Mouse (Mus musculus): ENCODE results near the gene Hdac9. TPM values are rescaled to one million over a fixed set of nuclear protein-coding genes. Genes with fewer than 3 reads are reported as not detected.

The Hdac9 gene
- total and polyA plus RNA-seq, 3 experiments: 0.55 to 1.4 TPM; not detected in 1

GRCm38 (mm10) chr12:34612511-34612910 lies 304.4 kb downstream of the Hdac9 start:
- ATAC-seq (ENCODE audit: extremely low read depth, insufficient number of reproducible peaks, low FRiP score, poor library complexity, severe bottlenecking): no peak
- no peak for DNase-seq (ENCODE audit: low spot score)
- Histone ChIP-seq H3K4me1 (ENCODE audit: insufficient read depth, low read depth, low read length) (no peaks in the 10 kb centered on the region), H3K9me3 (replicated peaks) (peaks cover 12% of the 10 kb centered on the region), H3K27me3 (ENCODE audit: insufficient read depth, low read length) (no peaks in the 10 kb centered on the region), H3K4me3 (ENCODE audit: low read depth, low read length) (no peak overlapping the region), H3K36me3 (replicated peaks) (no peaks in the 10 kb centered on the region)
- TF ChIP-seq GATA1 (IDR thresholded peaks at IDR 0.05; ENCODE audit: borderline replicate concordance, low read length): no peak
- TF ChIP-seq TAL1 (conservative IDR thresholded peaks at IDR 0.05; ENCODE audit: low read depth, low read length): no peak
- TF ChIP-seq CTCF (IDR thresholded peaks at IDR 0.05; ENCODE audit: low read depth, low read length): no peak
- no peak for TF ChIP-seq GATA2 (IDR thresholded peaks at IDR 0.05; ENCODE audit: borderline replicate concordance, low read depth, low read length)
- no peak for TF ChIP-seq POLR2AphosphoS5 (IDR thresholded peaks at IDR 0.05; ENCODE audit: insufficient replicate concordance, low read depth, low read length)

- no peaks in the 10 kb centered on the region for H3K4me1 ChIP-seq (ENCODE audit: insufficient read depth, low read depth, low read length)
- TF ChIP-seq POLR2AphosphoS5 (IDR thresholded peaks at IDR 0.05; ENCODE audit: insufficient replicate concordance, low read depth, low read length) (no peak), TAL1 (conservative IDR thresholded peaks at IDR 0.05; ENCODE audit: low read depth, low read length) (no peak), CTCF (IDR thresholded peaks at IDR 0.05; ENCODE audit: low read depth, low read length) (no peak), GATA1 (IDR thresholded peaks at IDR 0.05; ENCODE audit: borderline replicate concordance, low read length) (no peak), GATA2 (IDR thresholded peaks at IDR 0.05; ENCODE audit: borderline replicate concordance, low read depth, low read length) (no peak)
- ATAC-seq (ENCODE audit: extremely low read depth, insufficient number of reproducible peaks, low FRiP score, poor library complexity, severe bottlenecking) (no peak), DNase-seq (ENCODE audit: low spot score) (no peak)
- no peak overlapping the region for H3K4me3 ChIP-seq (ENCODE audit: low read depth, low read length)
- peaks cover 5% of the 10 kb centered on the region for H3K9me3 ChIP-seq (replicated peaks)
- H3K36me3 ChIP-seq (replicated peaks): no peaks in the 10 kb centered on the region
- H3K27me3 ChIP-seq (ENCODE audit: insufficient read depth, low read length): no peaks in the 10 kb centered on the region
Measured at GRCm38 (mm10) chr12:34604521-34604920, 312.4 kb downstream of the Hdac9 start.

- DNase-seq (ENCODE audit: low spot score) (no peak), ATAC-seq (ENCODE audit: extremely low read depth, insufficient number of reproducible peaks, low FRiP score, poor library complexity, severe bottlenecking) (no peak)
- no peak overlapping the region for H3K4me3 ChIP-seq (ENCODE audit: low read depth, low read length)
- no peaks in the 10 kb centered on the region for H3K27me3 ChIP-seq (ENCODE audit: insufficient read depth, low read length)
- no peaks in the 10 kb centered on the region for H3K4me1 ChIP-seq (ENCODE audit: insufficient read depth, low read depth, low read length)
- no peaks in the 10 kb centered on the region for H3K36me3 ChIP-seq (replicated peaks)
- peaks cover 2% of the 10 kb centered on the region; the same call in 1 of the 2 replicates for H3K9me3 ChIP-seq (replicated peaks)
- TF ChIP-seq POLR2AphosphoS5 (IDR thresholded peaks at IDR 0.05; ENCODE audit: insufficient replicate concordance, low read depth, low read length) (no peak), TAL1 (conservative IDR thresholded peaks at IDR 0.05; ENCODE audit: low read depth, low read length) (no peak), GATA2 (IDR thresholded peaks at IDR 0.05; ENCODE audit: borderline replicate concordance, low read depth, low read length) (no peak), CTCF (IDR thresholded peaks at IDR 0.05; ENCODE audit: low read depth, low read length) (no peak), GATA1 (IDR thresholded peaks at IDR 0.05; ENCODE audit: borderline replicate concordance, low read length) (no peak)
Measured at GRCm38 (mm10) chr12:34594167-34594793, 322.6 kb downstream of the Hdac9 start.

- ATAC-seq (ENCODE audit: extremely low read depth, insufficient number of reproducible peaks, low FRiP score, poor library complexity, severe bottlenecking): no peak
- Histone ChIP-seq H3K9me3 (replicated peaks) (peaks cover 5% of the 10 kb centered on the region), H3K4me3 (ENCODE audit: low read depth, low read length) (no peak overlapping the region), H3K36me3 (replicated peaks) (no peaks in the 10 kb centered on the region), H3K27me3 (ENCODE audit: insufficient read depth, low read length) (no peaks in the 10 kb centered on the region), H3K4me1 (ENCODE audit: insufficient read depth, low read depth, low read length) (no peaks in the 10 kb centered on the region)
- TF ChIP-seq CTCF (IDR thresholded peaks at IDR 0.05; ENCODE audit: low read depth, low read length) (no peak), POLR2AphosphoS5 (IDR thresholded peaks at IDR 0.05; ENCODE audit: insufficient replicate concordance, low read depth, low read length) (no peak), GATA1 (IDR thresholded peaks at IDR 0.05; ENCODE audit: borderline replicate concordance, low read length) (no peak), TAL1 (conservative IDR thresholded peaks at IDR 0.05; ENCODE audit: low read depth, low read length) (no peak), GATA2 (IDR thresholded peaks at IDR 0.05; ENCODE audit: borderline replicate concordance, low read depth, low read length) (no peak)
- DNase-seq (ENCODE audit: low spot score): no peak
Measured at GRCm38 (mm10) chr12:34587171-34587570, 329.7 kb downstream of the Hdac9 start.

- H3K36me3 ChIP-seq (replicated peaks): no peaks in the 10 kb centered on the region
- peaks cover 8% of the 10 kb centered on the region for H3K9me3 ChIP-seq (replicated peaks)
- no peak for TF ChIP-seq GATA2 (IDR thresholded peaks at IDR 0.05; ENCODE audit: borderline replicate concordance, low read depth, low read length)
- TF ChIP-seq GATA1 (IDR thresholded peaks at IDR 0.05; ENCODE audit: borderline replicate concordance, low read length): no peak
- TF ChIP-seq CTCF (IDR thresholded peaks at IDR 0.05; ENCODE audit: low read depth, low read length): no peak
- TF ChIP-seq POLR2AphosphoS5 (IDR thresholded peaks at IDR 0.05; ENCODE audit: insufficient replicate concordance, low read depth, low read length): no peak
- TF ChIP-seq TAL1 (conservative IDR thresholded peaks at IDR 0.05; ENCODE audit: low read depth, low read length): no peak
- ATAC-seq (ENCODE audit: extremely low read depth, insufficient number of reproducible peaks, low FRiP score, poor library complexity, severe bottlenecking): no peak
- H3K4me3 ChIP-seq (ENCODE audit: low read depth, low read length): no peak overlapping the region
- no peaks in the 10 kb centered on the region for H3K27me3 ChIP-seq (ENCODE audit: insufficient read depth, low read length)
- DNase-seq (ENCODE audit: low spot score): no peak
- no peaks in the 10 kb centered on the region for H3K4me1 ChIP-seq (ENCODE audit: insufficient read depth, low read depth, low read length)
Measured at GRCm38 (mm10) chr12:34582522-34582921, 334.4 kb downstream of the Hdac9 start.

- DNase-seq (ENCODE audit: low spot score) (no peak), ATAC-seq (ENCODE audit: extremely low read depth, insufficient number of reproducible peaks, low FRiP score, poor library complexity, severe bottlenecking) (no peak)
- H3K4me1 ChIP-seq (ENCODE audit: insufficient read depth, low read depth, low read length): no peaks in the 10 kb centered on the region
- no peak for TF ChIP-seq TAL1 (conservative IDR thresholded peaks at IDR 0.05; ENCODE audit: low read depth, low read length)
- TF ChIP-seq GATA1 (IDR thresholded peaks at IDR 0.05; ENCODE audit: borderline replicate concordance, low read length): no peak
- TF ChIP-seq POLR2AphosphoS5 (IDR thresholded peaks at IDR 0.05; ENCODE audit: insufficient replicate concordance, low read depth, low read length): no peak
- no peak for TF ChIP-seq CTCF (IDR thresholded peaks at IDR 0.05; ENCODE audit: low read depth, low read length)
- no peak for TF ChIP-seq GATA2 (IDR thresholded peaks at IDR 0.05; ENCODE audit: borderline replicate concordance, low read depth, low read length)
- H3K36me3 ChIP-seq (replicated peaks): no peaks in the 10 kb centered on the region
- H3K4me3 ChIP-seq (ENCODE audit: low read depth, low read length): no peak overlapping the region
- peaks cover 3% of the 10 kb centered on the region for H3K9me3 ChIP-seq (replicated peaks)
- no peaks in the 10 kb centered on the region for H3K27me3 ChIP-seq (ENCODE audit: insufficient read depth, low read length)
Measured at GRCm38 (mm10) chr12:34579220-34579619, 337.7 kb downstream of the Hdac9 start.
